Mouse (Mus musculus) gastrocnemius, adult 8-10 months (tissue): ENCODE data around the gene Cadps. TPM values are rescaled to one million over a fixed set of nuclear protein-coding genes. Genes with fewer than 3 reads are reported as not detected.

Experiments
- DNase-seq, 2 experiments: peaks; one replicate each; pipeline ENCODE4 v3.0.0; 2022; ENCODE audit warnings: low spot score in 2 of 2
- total RNA-seq, 4 experiments: library from RNA; stranded (reverse); gene quantifications; 2 replicates each; pipeline ENCODE4 v1.2.4; 2022

Gene Cadps
- total RNA-seq, 4 experiments from 2014 or later: 0.07 to 0.24 (median 0.22) TPM; not detected in 1

DNA sequence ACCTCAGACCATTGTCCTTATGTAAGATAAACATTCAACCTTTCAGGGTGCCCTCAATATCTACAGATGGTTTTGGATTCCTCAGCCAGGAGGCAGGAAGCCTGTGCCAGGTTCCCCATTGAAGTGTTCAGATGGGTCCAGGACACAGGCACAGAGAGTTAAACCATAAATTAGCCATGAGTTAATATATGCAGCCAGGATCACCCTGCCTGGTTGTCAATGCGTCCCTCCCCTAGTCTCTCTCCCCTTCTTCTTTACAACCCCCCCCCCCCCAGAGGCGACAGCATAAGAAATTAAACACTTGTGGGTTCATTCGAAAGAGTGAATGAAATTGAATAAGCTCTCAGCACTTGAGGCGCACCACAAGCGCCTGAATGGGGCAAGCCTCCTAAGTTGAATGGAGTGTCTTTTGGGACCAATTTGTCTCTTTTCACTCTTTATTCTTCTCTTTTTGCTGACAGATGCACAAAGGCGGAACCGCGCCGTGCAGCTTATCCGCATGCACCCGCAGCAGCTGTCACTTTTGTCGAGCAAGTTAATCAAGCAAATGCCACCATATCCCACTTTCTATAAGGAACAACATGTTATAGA, 429.5 kb downstream of the Cadps start:
- DNase-seq: no peak

DNA sequence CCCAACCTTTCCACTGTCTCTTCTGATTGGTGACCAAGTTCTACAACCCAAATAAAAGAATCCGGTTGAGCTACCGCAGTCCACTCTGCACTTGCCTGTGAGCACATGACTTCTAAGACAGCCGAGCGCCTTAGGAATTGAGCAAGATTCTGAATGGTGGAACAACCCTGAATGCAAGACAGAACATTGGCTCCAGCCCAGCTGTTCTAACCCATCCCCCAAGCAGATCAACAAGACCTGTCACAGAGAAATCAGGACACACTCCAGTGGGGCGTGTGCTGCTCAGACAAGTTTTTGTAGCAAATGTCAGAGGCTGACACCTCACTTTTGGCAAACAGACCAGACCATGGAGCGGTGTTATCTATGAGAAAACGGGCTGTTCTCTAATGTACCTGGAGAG, 431.7 kb downstream of the Cadps start:
- DNase-seq: no peak

DNA sequence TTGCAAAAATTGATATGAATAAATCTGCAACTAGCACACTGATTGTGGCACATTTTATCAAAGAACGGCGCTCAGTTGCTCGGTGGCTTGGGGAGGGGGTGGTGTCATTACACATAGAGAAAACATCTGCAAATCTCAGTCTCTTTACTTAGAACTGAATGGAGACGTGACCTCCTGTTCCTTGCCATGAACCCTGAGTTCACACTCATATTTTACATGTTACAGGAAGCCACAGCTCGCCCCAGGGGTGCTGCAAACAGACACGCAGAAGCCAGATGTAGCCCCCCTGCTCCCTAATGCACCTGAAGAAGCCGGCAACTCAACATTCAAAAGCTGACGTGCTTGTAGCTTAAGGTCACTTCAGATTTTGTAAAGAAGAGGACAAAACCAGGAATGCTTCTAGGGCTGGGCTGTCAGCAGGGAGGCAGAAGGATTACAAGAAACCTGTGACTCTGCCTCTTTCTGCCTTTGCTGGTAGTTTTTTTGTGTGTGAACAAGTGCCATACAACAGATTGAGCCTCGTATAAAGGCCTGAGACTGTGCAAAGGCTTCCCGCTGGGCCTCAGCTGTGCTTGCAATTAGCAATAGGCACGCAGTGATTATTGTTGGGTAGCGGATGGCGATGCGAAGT, 434.0 kb downstream of the Cadps start:
- DNase-seq: no peak

DNA sequence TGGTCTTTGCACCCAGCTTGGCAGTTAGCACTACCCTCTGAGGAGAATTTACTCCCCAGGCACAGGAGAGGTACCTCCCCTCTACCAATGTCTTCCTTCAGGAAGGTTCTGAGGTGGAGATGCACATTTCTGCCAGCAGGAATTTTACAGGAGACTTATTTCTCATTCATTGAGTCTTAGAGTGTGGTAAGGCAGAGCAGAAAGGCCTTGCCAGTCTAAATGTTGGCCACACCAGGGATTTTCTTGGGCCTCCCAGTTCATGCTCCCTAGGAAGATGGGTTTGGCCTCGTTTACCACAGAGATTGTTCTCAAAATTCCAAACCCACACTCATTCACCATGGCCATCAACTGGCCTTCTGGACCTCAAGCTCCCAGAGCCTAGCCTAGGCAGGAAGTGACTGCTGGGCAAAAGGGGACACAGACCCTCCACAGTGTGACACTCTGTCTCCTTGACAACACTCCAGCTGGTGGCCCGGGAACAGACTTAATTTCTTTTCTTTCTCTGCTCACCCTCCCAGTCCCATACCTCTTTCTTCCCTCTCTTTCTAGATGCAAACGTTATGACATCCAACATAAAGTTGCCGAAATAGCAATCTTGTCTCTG, 434.6 kb downstream of the Cadps start:
- no peak for DNase-seq

DNA sequence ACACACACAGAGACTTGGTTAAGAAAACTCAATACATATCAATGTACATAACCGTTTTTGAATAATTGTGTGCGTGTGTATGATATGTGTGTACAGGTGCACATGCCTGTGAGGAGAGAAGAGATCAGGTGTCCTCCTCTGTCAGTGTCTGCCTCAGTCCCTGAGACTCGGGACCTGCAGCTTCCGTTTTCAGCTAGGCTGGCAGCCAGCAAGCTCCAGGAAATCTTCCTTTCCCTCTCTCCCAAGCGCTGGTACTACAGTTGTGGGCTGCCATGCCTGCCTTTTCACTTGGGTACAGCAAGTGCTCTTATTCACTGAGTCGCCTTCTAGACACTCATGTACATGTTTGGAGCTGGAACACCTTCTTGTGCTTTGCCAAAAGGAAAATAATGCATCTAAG, 435.7 kb downstream of the Cadps start:
- DNase-seq: no peak

DNA sequence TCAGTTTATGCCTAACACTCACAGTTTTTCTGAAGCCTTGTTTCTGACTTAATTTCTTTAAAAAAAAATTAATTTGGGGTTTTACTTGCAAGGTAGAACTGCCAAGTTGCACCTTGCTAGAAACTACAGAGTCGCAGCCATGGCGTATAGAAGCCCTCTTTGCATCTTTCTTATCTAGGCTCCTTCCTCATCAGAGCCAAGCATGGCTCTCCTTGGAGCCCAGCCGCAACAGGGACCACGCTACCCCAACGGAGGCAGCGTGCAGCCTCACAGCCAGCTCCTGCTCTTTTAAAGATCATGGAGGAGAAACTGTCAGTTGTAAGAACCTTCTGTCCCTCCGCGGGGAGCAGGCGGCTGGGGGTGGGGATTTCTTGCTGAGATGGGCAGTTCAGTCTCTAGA, 445.0 kb downstream of the Cadps start:
- DNase-seq: no peak

DNA sequence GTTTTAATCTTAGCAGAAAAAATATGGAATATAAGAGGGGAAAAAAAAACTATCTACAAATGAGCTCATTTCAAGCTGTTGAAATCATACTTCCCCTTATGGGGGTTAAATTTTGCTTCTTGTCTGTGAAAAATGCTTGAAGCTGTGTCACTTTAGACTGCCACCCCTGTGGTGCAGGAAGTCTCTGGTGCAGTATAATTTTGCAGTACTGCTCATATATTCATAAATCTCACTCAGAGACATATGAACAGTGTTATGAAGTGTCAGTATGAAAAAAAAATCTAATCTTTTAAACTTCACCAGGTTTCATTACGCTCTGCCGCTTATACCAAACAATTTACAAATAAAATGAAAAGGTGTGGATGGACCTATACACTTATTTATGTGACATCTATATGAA, 445.6 kb downstream of the Cadps start:
- DNase-seq: no peak

DNA sequence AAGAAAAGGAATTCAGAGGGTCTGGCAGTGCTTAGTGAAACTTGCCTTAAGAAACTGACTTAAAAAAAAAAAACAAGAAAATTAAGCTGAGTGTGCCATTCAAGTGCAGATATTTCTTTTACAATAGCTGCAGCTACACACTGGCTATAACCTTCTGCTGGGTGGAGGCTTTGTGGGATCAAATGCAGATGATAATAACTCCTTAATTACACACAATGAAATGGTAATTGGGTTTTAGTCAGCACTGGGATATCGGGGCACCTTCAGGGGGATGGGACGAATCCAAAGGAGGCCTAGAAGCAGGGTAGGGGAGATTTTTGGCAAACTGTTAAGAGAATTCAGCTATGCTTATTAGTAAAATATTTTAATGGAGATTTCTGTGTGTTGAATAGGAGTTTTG, 447.4 kb downstream of the Cadps start:
- DNase-seq: no peak

DNA sequence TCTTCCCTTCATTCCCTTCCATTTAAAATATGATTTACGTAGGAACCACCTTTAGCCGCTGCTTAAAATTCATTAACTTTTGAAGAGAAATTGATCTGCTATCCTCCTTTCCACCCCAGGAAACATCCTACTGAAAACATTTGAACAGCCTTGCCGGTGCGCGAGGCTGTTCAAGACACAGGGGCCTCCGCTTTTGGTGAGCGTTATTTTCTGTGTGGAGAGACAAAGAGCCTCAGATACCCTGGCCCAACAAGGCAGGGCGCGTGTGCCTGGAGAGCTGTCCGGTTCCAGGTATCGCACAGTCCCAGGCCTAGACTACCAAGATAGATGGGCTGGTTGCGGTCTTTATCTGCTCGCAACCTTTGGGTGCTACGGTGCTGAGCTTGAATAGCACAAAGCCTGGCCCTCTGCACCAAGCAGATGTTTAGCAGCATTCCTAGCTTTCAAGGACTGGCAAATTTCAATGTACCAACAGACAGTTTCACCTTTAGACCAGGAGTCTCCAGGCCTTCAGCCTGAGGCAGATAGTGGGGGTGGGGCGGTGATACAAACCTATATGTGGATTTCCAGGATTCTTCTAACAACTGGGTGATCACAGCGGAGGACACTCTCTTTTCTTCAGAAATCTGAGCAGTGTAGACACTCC, 472.5 kb downstream of the Cadps start:
- DNase-seq: no peak

DNA sequence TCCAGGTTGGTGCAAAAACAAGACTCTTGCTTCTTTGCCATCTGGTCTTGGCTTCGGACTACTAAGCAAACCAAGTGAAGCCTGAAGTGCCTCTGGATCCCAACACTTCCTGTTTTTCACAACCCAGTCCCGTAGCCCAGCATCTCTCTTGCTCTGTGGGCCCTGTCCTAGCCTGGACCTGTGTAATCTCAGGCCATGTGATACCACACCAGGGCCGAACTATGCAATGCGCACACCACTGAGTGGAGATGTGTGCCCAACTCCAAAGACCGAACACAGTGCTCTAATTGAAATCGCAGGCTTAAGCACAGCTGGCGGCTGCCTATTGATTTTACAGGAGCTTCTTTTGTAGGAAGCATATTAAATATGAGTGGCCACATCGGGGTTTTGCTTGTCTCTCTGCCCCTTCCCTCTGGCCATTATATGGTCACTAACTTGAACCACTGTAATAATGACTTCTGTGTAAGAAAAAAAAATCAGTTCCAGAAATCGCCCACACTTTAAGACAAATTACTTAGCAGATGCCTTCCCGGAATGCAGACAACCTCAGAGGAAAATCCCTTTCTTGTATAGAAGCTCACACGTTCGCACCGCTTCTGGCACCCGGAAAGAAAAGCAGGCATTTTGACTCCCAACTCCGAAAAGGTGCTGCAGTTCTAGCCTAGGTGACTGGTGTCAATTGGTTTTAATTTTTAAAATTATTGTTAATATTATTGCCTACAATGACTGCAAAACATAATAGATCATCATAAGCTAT, 473.4 kb downstream of the Cadps start:
- no peak for DNase-seq

DNA sequence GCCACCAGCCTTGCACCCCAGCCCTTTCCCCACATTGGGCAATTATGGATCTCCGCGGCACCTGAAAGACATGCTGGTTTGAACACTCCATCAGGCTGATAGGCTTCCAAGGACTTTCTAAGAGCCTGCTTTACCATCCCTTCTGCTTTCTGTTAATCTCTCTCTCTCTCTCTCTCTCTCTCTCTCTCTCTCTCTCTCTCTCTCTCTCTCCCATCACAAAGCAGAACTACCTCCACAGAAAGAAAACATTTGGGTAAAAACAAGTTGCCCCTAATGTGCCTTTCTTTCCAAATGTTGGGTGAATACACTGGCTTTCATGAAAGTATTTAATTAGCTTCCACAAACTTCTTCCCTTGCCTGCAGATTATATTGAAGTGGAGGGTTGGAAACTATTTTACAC, 474.8 kb downstream of the Cadps start, which contains the start of gene Fezf2:
Gene Fezf2, minus strand, starts transcription at position 101 of the 400 bp plus-strand sequence.
- no peak for DNase-seq

DNA sequence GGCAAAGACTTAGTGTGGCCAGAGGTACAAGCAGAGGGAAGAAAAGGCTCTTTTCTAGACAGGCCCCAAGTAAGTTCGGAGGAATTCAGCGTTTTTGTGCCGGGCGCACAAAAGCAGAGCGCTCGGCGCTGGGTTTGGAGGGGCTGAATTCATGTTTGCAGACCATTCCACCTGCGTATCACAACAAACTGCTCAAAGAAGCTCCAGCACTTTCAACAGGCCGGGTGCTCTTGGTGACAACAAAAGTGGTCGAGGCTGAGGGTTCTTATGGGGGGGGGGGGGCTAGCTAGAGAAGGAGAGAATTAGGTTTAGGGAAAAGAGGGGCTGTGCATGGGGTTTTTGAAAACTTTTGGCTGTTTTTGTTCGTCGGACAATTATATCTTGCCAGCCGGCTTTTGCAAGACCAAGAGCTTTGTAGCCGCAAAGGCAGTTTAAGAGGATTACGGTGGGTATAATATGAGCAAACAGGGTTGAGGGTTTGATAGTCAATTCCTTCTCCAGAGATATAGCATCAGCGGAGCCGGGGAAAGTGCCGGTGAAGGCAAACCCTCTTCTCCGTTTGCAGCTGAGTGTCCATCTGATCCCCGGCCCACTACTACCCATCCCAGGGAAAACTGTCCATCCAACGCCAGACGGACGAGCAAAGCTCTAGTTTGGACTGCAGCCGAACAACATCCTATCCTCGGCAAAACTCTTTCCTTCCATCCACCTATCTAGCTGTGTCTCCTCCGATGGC, 475.8 kb downstream of the Cadps start:
- no peak for DNase-seq

DNA sequence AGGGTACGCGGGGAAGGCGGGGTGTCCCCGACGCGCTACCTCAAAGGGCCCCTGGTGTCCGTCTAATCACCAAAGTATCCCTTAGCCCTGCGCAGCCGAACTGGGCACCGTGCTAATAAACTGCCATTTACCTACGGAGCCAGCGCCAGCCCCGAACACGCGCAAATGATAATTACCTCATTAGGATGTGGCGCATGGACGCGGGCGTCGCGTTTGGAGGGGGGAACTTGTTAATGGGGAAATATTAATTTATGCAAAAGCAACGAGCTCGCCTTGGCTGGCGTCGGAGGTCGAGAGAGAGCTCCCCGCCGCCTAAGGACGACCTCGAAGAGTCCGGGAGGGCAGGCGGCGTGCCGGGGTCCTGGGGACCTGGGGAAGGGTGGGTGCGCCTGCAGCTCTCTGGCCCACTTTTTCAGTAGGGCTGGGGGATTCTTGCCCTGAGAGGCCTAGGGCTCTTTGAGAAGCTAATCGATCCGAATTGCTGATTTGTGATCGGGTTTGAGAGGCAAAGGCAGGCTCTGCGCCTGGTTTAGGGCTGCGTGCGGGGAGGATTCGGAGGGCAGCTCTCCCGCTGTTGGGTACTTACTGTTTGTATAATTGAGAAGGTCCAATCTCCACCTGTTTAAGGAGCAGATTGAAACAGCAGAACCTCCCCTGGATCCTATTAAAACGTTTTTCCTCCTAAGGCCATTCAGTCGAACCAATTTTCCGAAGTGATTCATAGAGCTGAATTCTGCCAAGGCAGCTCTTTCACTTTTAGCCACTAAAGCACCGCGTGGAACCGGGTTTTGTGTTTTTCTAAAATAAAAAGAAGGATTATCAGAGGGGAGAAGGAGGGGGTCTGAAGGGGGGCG, 476.6 kb downstream of the Cadps start:
- no peak for DNase-seq

DNA sequence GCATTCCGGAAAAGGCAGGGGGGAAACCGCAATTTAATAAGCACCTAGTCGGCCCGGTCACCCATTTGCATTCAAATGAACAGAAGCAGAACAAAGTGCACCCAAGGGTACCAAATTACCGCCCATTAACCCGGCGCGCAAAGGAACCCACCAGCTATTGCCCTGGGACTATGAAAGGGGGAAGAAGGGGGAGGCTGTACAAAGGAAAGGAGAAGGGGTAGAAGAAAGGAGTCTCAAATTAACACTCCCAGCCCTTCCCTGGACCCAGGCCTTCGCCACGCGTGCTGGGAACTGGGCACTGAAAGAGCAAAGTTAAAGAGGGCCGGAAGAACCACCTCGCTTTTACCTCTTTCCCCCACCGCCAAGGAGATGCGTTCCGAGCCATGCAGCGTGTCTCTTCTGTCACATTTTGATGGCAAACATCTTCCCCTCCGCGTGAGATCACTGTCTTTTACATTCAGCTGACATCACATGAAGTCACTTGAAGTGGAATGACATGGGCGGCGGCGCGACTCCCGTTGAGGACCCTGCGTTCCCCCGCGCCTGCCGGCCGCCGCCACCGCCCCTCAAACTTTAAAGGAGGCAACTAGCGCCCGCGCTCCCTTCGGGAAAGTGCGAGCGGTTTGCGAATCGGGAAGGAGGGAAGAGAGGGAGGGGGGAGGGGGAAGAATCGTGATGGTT, 477.5 kb downstream of the Cadps start:
- no peak for DNase-seq

DNA sequence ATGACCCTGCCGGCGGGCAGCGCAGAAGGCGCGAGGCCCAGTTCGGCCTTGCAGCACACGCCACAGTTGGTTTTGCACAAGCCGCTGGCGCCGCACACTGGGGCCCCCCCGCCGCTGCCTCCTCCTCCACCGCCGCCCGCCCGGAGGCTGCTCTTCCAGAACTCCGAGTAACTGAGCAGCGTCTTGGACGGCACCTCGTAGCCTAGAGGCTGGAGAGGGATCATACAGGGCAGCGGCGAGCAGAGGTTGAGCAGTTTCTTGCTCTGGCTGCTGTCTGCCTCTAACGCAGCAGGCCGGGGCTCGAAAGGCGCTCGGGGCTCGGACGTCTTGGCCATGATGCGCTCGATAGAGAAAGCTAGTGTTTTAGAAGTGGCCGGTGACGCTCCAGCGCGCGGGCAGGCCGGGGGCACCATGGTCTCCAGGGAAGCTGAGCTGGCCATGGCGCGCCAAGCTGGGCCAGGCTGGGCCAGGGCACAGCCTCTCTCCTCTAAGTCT, 478.1 kb downstream of the Cadps start:
- DNase-seq: no peak

DNA sequence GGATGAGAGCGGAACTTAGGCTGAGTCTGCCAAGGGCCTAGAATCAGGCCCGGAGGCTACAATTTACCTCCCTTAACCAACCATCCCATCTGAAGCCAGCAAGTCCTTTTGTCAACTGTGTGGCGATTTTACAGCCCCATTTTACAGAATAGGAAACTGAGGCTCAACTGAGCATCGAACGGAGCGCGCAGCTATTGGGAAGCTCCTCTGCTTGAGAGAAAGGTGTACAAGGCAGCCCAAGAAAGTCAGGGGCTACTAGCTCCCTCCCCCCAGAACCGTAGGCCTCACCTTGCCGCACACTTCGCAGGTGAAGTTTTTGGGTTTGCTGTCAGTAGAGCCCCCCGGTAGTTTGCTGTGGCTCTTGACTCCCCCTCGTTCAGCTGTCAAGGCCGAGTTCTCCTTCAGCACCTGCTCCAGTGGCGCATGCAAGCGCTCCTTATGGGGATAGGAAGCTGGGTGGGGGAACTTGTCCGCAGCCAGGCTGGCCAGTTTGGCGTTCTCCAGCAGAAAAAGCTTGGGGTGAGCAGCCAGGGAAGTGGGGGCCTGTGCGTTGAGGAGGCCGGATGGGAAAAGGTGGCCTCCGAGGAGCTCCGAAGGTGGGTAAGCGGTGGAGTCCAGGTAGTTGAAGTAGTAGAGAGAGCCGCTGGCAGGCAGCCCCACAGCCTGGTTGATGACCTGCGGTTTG, 478.7 kb downstream of the Cadps start:
- DNase-seq: no peak

DNA sequence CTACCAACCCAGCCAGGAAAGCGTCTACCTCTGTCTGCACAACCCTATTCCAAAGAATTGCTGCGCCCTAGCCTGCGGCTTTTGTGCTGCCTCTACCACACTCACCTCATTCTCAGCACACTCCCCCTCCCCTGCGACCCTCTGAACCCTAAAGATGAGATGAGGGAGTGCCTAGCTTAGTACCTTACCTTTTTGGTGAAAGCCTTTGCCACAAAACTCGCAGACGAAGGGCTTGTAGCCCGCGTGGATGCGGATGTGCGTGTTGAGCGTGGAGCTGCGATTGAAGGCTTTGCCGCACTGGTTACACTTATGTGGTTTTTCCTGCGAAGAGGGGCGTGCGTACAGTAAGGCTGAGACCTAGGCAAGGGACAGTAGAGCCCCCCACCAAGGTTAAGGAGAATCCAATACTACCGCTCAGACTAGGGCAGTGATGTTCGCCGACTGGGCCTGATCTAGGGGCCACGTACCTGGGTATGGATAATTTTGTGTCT, 479.4 kb downstream of the Cadps start:
- DNase-seq: no peak

DNA sequence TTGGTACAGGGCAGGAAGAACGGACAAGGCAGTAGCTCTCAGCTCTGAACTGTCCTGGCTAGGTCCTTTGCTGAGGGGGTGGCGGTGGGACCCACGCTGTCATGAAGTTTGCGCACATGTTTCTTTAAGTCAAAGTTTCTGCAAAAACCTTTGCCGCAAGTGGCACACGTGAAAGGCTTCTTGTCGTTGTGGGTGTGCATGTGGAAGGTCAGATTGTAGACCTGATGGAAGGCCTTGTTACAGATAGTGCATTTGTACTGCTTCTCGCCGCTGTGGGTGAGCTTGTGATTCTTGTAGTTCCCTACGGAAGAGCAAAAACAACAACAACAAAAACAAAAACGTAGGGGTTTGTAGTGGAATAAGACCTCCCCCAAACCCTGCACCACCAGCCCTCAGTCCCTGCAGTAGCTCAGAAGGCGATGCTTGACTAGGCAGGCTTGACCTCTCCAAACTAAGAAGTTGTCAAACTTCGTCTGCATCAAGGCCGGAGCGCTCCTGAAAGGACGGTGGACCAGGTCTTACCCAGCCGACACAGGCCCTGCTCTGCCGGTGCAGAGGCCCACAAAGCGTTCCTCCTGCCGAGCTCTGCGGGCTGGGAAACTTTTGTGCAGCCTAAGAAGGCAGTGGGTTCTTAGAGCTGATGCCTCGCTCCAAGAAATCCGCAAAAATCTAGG, 480.3 kb downstream of the Cadps start:
- no peak for DNase-seq
